Mouse (Mus musculus): ENCODE measurements at regions not wholly inside any gene's neighbourhood (a gene's known extent, or its start where the extent isn't known, plus 50 kb on each side); places are given as distances from the start of the nearest gene placed in this dataset.

DNA sequence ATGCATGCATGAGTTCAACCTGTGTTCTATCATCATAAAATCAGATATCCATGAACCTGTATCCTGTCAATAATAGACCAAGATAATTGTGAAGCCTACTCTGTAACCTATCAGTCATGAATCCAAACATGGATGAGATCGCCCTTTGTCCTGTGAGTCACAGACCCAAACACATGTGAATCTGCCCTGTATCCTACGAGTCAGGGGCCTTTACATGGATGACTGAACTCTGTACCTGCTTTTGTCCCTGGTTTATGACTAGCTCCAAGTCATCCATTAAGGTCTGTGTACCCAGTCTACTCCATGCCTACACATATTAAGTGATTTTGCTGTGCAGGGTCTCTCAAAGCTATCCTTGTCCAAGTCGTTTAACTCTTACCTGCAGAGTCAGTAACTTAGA, 187.7 kb upstream of the Tbl1xr1 start:
- H3K27ac ChIP-seq, result no peak overlapping the region
- H3K4me1 ChIP-seq, result peaks cover 9% of the 10 kb centered on the region
- H3K27me3 ChIP-seq, result no peaks in the 10 kb centered on the region
- H3K36me3 ChIP-seq, result no peaks in the 10 kb centered on the region
- no peak overlapping the region for H3K9ac ChIP-seq
- WGBS, result 89% methylated on average over 3 of the region's 3 CpGs
- ATAC-seq (ENCODE audit: low FRiP score), result no peak
- H3K9me3 ChIP-seq (replicated peaks), result no peaks in the 10 kb centered on the region
- H3K4me3 ChIP-seq, result no peak overlapping the region
- no peak overlapping the region for H3K4me2 ChIP-seq (replicated peaks)

DNA sequence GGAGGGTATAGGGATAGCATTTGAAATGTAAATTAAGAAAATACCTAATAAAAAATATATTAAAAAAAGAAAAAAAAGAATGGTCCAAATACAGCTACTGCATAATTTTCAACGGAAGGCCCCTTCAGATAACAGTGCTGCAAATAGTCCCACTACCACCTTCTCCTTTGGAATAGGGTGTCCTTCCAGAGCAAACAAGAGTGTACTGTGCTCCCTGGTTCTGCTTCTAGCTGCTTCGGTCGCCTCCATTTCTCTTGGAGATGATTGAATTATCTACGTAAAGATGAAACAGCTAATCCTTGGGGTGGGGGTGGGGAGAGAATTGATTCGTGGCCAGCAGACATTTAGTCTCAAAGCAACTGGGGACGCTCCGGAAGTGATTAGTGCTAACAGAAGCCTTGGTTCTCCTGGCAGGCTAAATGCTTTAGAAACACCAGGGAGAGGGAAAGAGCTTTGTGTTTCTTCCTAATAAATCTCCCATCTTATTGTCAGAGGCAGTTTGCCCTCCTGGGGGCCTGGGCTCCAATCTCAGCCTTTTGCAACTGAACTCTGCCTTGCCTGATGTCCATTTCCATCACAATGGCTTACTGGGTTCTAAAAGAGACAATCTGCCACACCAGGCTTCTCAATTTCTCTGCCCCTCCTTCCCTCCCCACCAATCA, 184.5 kb upstream of the Tbl1xr1 start:
- peak; percentile 79 for ATAC-seq (ENCODE audit: low FRiP score)
- Histone ChIP-seq H3K27me3 (no peaks in the 10 kb centered on the region), H3K4me1 (peaks cover 9% of the 10 kb centered on the region), H3K9me3 (replicated peaks) (no peaks in the 10 kb centered on the region), H3K36me3 (no peaks in the 10 kb centered on the region), H3K4me3 (no peak overlapping the region), H3K27ac (peak overlapping the region; percentile 84), H3K9ac (no peak overlapping the region), H3K4me2 (replicated peaks) (0 out of 2 replicates have a peak overlapping the region, but pooled peaks have one; percentile 22)
- WGBS, result 11% methylated on average over 7 of the region's 7 CpGs

DNA sequence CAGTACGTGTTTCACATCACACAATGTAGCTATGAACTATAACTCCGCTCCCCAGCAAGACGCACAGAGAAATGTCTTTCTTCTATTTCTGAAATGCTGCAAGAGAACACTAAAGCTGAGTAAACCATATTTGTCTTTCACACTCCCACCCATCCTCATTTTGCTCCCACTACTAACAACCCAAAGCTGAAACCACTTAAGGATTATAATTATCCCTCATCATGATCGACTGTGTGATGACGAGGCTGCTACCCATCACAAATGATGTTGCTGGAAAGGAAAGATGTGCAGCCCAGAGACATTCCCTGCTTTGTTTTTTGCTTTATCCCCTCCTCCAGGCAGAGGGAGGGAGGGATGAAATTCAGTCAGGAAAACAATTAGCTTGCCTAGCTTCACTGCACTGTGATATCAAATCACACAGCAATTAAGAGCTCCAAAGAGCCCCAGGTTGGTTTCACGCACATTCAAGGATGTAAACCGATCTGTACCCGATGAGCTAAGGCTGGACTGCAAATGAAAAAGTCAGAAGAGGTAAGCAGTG, 183.5 kb upstream of the Tbl1xr1 start:
- no peaks in the 10 kb centered on the region for H3K36me3 ChIP-seq
- peaks cover 9% of the 10 kb centered on the region for H3K4me1 ChIP-seq
- peak overlapping the region; percentile 26; the same call in 1 of the 2 replicates for H3K4me2 ChIP-seq (replicated peaks)
- WGBS, result 26% methylated on average over 8 of the region's 8 CpGs
- peak overlapping the region; percentile 64 for H3K27ac ChIP-seq
- peak; percentile 72 for ATAC-seq (ENCODE audit: low FRiP score)
- H3K9me3 ChIP-seq (replicated peaks), result no peaks in the 10 kb centered on the region
- H3K27me3 ChIP-seq, result no peaks in the 10 kb centered on the region
- H3K9ac ChIP-seq, result no peak overlapping the region
- H3K4me3 ChIP-seq, result no peak overlapping the region

DNA sequence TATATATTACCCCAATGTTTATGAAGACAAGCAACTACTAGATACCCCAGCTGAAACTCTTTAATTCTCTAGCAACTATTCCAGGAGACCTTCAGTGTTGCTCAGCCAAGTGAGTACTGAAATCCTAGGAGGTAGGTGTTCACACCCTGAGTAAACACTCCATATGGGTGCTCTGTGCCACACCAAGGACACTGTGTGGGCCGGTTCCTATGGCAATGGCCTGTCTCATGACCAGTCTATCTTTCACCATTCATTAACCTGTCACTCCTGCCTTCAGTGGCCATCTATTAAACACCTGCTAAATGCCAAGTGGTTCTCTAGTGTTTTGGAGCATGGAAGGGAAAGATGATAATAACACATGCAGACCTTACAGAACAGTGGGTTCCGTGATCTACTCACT, 180.9 kb upstream of the Tbl1xr1 start:
- Histone ChIP-seq H3K4me1 (peaks cover 9% of the 10 kb centered on the region), H3K9ac (no peak overlapping the region), H3K27me3 (no peaks in the 10 kb centered on the region), H3K27ac (no peak overlapping the region), H3K36me3 (no peaks in the 10 kb centered on the region), H3K9me3 (replicated peaks) (no peaks in the 10 kb centered on the region), H3K4me3 (no peak overlapping the region), H3K4me2 (replicated peaks) (no peak overlapping the region)
- ATAC-seq (ENCODE audit: low FRiP score), result no peak
- WGBS, result 86% methylated on average over 2 of the region's 2 CpGs

DNA sequence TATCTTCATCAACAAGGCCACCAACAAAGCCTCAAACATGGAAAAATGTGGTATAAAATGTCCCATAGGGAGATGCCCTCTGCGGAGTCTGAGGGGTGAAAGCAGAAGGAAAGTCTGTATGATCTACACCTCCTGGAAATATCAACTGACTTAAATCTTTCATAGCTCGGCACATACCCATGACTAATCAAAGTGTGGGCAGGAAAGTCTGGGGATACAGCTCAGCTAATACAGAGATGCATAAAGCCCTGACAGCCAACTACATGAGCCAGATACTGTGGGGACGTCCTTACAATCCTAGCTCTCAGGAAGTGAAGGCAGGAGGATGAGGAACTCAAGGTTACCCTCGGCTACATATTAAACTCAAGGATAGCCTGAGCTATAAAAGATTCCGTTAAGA, 178.2 kb upstream of the Tbl1xr1 start:
- H3K27me3 ChIP-seq, result no peaks in the 10 kb centered on the region
- no peak overlapping the region for H3K4me2 ChIP-seq (replicated peaks)
- no peaks in the 10 kb centered on the region for H3K36me3 ChIP-seq
- H3K9ac ChIP-seq, result no peak overlapping the region
- WGBS, result 77% methylated on average over 5 of the region's 5 CpGs
- no peaks in the 10 kb centered on the region for H3K4me1 ChIP-seq
- no peak overlapping the region for H3K4me3 ChIP-seq
- H3K9me3 ChIP-seq (replicated peaks), result no peaks in the 10 kb centered on the region
- H3K27ac ChIP-seq, result no peak overlapping the region
- no peak for ATAC-seq (ENCODE audit: low FRiP score)

DNA sequence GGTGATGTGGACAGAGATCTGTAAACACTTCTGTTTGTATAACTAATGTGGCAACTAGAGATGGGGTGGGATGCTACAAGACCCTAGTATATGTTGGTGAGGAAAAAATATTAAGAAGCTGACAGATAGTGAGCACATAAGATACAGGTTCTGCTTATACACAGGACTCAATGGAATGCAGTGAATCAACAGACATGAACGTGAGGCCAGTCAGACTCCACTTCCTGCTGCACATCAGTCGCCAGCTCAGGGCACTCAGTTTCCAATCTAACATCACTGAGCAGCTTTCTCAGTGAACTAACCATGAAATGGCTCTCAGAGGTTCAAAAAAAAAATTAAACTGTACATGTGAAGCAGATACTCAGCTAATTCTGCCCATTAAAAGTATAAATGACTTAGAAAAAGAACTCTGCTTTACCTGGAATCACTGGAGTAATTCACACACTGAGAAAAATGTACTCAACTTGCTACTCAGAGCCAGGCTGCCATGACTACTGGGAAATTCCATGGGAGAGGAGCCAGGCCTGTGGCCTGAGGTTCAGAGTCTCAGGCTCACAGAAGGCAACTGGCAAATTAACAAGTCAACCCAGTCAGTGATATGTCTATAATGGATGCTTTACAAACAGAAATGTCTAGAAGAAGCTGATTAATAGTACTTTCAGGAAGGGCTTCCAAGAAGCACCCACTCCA, 170.9 kb upstream of the Tbl1xr1 start:
- no peaks in the 10 kb centered on the region for H3K27me3 ChIP-seq
- no peak overlapping the region for H3K4me2 ChIP-seq (replicated peaks)
- no peaks in the 10 kb centered on the region for H3K9me3 ChIP-seq (replicated peaks)
- 74% methylated on average over 2 of the region's 2 CpGs for WGBS
- H3K36me3 ChIP-seq, result no peaks in the 10 kb centered on the region
- H3K27ac ChIP-seq, result no peak overlapping the region
- no peak overlapping the region for H3K4me3 ChIP-seq
- H3K4me1 ChIP-seq, result no peaks in the 10 kb centered on the region
- H3K9ac ChIP-seq, result no peak overlapping the region
- no peak for ATAC-seq (ENCODE audit: low FRiP score)

DNA sequence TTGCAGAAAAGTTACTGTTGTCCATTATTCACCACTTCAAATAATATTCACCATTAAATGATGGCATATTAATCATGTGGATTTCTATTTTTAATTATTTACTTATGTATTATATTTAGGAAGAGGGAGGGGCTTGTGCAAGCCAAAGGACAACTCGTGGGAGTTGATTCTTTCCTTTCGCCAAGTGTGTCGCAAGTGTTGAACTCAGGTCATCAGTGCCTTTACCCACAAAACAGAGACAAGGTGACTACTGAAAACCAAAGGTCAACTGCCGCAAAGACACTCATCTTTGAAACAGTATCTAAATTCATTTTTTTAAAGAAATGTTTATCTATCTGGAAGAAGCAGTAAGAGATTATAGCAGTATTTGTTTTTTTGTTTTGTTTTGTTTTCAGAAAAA, 167.6 kb upstream of the Tbl1xr1 start:
- Histone ChIP-seq H3K27ac (no peak overlapping the region), H3K4me3 (no peak overlapping the region), H3K9ac (no peak overlapping the region), H3K9me3 (replicated peaks) (no peaks in the 10 kb centered on the region), H3K4me1 (no peaks in the 10 kb centered on the region), H3K27me3 (no peaks in the 10 kb centered on the region), H3K4me2 (replicated peaks) (no peak overlapping the region), H3K36me3 (no peaks in the 10 kb centered on the region)
- no peak for ATAC-seq (ENCODE audit: low FRiP score)
- 93% methylated on average over 4 of the region's 4 CpGs for WGBS

DNA sequence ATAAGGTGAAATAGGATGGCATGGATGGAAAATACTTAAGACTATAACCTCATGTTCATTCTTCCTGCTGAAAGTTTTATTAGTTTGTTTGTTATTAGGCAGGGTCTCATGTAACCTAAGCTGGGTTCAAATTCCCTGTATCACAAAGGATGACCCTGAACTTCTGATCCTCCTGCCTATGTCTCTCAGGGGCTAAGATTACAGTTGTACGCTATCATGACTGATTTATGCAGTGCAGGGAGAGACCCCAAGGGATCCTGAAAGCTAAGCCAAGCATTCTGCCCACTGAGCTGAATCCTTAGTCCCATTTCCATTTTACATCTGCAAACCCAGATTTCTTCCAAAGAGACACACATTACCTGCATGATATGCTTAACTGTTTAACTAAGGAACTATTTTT, 166.4 kb upstream of the Tbl1xr1 start:
- H3K4me2 ChIP-seq (replicated peaks), result no peak overlapping the region
- no peak for ATAC-seq (ENCODE audit: low FRiP score)
- no peaks in the 10 kb centered on the region for H3K27me3 ChIP-seq
- WGBS, result 43% methylated on average over 1 of the region's 1 CpGs
- H3K9ac ChIP-seq, result no peak overlapping the region
- no peaks in the 10 kb centered on the region for H3K9me3 ChIP-seq (replicated peaks)
- no peaks in the 10 kb centered on the region for H3K4me1 ChIP-seq
- H3K27ac ChIP-seq, result no peak overlapping the region
- no peaks in the 10 kb centered on the region for H3K36me3 ChIP-seq
- no peak overlapping the region for H3K4me3 ChIP-seq

DNA sequence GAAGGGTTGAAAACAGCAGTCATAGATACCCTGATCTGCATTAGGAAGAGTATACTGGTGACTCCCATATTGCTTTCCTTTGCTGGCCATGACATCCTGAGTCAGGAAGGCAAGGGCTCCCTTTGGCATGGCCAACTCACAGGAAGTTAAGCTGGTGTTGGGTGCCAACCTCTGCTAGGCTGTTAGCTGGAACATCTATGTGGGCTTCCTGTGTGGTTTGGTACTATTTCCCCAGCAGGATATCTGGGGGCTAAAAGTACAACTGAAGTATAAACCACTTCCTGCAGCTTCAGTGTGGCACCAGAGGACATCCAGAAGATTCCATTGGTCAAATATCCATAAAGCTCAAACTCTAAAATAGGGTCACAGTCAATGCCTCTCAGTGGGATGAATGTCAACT, 165.4 kb upstream of the Tbl1xr1 start:
- Histone ChIP-seq H3K27ac (no peak overlapping the region), H3K36me3 (no peaks in the 10 kb centered on the region), H3K27me3 (no peaks in the 10 kb centered on the region), H3K4me1 (no peaks in the 10 kb centered on the region), H3K4me3 (no peak overlapping the region), H3K9ac (no peak overlapping the region), H3K4me2 (replicated peaks) (no peak overlapping the region), H3K9me3 (replicated peaks) (no peaks in the 10 kb centered on the region)
- no peak for ATAC-seq (ENCODE audit: low FRiP score)

DNA sequence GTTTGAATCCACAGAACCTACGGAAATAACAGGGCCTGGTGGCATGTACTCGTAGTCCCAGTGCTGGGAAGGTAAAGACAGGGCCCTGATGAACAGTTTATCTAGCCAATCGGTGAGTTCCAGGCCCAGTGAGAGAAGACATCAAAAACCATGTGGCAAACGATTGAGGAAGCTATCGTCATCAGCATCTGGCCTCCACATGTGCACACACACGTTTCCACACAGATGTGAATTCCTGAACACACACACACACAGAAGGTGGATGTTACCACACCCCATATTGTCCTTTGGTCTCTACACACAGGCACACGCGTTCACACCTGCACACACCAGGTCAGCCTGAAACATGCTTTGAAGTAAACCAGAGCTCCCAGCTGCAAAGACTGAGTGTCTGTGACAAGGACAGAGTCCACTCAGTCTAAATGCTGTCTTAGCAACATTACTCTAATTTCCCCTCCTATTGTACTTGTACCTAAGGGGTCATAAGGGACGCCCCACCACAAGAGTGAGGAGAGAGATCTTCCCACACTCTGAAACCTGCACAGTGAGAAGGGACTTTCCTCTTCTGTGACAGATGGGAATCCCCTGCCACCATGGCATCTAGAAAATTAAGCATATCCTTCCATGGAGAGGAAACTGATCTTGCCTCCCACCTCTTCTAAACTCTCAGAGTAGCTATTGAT, 159.1 kb upstream of the Tbl1xr1 start:
- Histone ChIP-seq H3K4me2 (replicated peaks) (no peak overlapping the region), H3K36me3 (no peaks in the 10 kb centered on the region), H3K9me3 (replicated peaks) (no peaks in the 10 kb centered on the region), H3K4me3 (no peak overlapping the region), H3K9ac (no peak overlapping the region), H3K27me3 (no peaks in the 10 kb centered on the region), H3K27ac (no peak overlapping the region), H3K4me1 (no peaks in the 10 kb centered on the region)
- ATAC-seq (ENCODE audit: low FRiP score), result no peak
- 79% methylated on average over 9 of the region's 9 CpGs for WGBS

DNA sequence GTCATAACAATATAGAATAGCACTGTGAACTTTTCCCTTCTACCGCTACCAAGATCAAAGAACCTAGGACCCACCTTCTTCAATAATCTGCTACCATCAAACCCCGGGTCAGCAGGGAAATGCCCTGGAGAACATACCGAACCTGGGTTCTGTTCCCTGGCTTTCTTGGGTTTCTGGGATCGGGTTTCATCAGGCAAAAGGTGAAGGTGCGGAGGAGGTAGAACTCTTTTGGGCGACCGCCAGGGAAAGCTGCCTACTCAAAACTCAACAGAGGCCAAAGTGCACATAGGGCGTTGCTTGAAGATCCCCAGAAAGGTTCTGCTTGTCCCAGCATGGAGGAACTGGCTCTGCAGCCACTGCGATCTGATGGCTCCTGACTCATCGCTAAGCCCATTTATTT, 158.0 kb upstream of the Tbl1xr1 start:
- H3K27ac ChIP-seq, result no peak overlapping the region
- H3K4me1 ChIP-seq, result no peaks in the 10 kb centered on the region
- H3K9ac ChIP-seq, result no peak overlapping the region
- no peak overlapping the region for H3K4me3 ChIP-seq
- no peaks in the 10 kb centered on the region for H3K36me3 ChIP-seq
- no peak overlapping the region for H3K4me2 ChIP-seq (replicated peaks)
- 91% methylated on average over 10 of the region's 10 CpGs for WGBS
- H3K27me3 ChIP-seq, result no peaks in the 10 kb centered on the region
- ATAC-seq (ENCODE audit: low FRiP score), result no peak
- no peaks in the 10 kb centered on the region for H3K9me3 ChIP-seq (replicated peaks)

DNA sequence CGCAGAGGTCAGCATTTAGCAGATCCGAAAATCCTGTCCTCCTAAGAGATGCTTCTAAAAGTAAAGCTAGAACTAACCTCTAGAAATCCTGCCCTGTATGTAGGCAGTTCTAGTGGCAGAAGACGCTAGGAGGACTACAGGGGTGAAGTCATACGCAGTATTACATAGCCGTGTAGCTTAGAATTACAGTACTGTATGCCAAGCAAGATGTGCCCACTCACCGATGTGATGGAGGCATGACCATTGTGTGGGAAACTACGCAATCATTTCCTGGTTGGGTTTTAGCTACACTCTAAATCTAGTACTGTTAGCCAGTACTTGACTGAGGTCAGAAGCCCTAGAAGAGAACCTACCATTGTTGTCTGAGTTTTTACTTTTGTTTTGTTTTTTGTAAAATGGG, 156.5 kb upstream of the Tbl1xr1 start:
- Histone ChIP-seq H3K4me2 (replicated peaks) (no peak overlapping the region), H3K9ac (no peak overlapping the region), H3K9me3 (replicated peaks) (no peaks in the 10 kb centered on the region), H3K4me1 (no peaks in the 10 kb centered on the region), H3K4me3 (no peak overlapping the region), H3K27me3 (no peaks in the 10 kb centered on the region), H3K36me3 (no peaks in the 10 kb centered on the region), H3K27ac (no peak overlapping the region)
- no peak for ATAC-seq (ENCODE audit: low FRiP score)
- WGBS, result 93% methylated on average over 7 of the region's 7 CpGs

Measured in hindbrain, embryonic 12.5 days (tissue).